Mouse (Mus musculus) heart, embryonic 11.5 days (tissue): ENCODE results near the gene Dgcr2. TPM values are rescaled to one million over a fixed set of nuclear protein-coding genes. Genes with fewer than 3 reads are reported as not detected.
A peak's percentile ranks its signal among the peaks of the same experiment; 100 is the strongest.

Source experiments
- ATAC-seq: fragments of 200-750 bp; cut with Nextera tagmentation; replicated peaks from 2 replicates; pipeline ENCODE4 v1.8.0; 2017; ENCODE audit warnings: moderate library complexity; ENCODE audit not compliant: insufficient number of reproducible peaks, low FRiP score, low TSS enrichment
- H3K27ac ChIP-seq: fragments of 300-500 bp; sonication (generic); 2 replicates; pipeline ENCODE4 v1.5.1; 2014; ENCODE audit warnings: mild to moderate bottlenecking, low read depth, low read length
- H3K27me3 ChIP-seq: fragments of 300-500 bp; sonication (generic); 2 replicates; pipeline ENCODE4 v1.6.1; 2014; ENCODE audit warnings: mild to moderate bottlenecking, low read length, mixed read lengths; ENCODE audit not compliant: control insufficient read depth, insufficient read depth
- H3K36me3 ChIP-seq: fragments of 300-500 bp; sonication (generic); 2 replicates; pipeline ENCODE4 v1.6.1; 2014; ENCODE audit warnings: mild to moderate bottlenecking, low read length, moderate library complexity, mixed read lengths; ENCODE audit not compliant: control insufficient read depth, insufficient read depth
- H3K4me1 ChIP-seq: fragments of 300-500 bp; sonication (generic); 2 replicates; pipeline ENCODE4 v1.6.1; 2014; ENCODE audit warnings: low read length; ENCODE audit not compliant: control insufficient read depth, insufficient read depth
- H3K4me2 ChIP-seq: fragments of 300-500 bp; sonication (generic); 2 replicates; pipeline ENCODE4 v1.6.1; 2014; ENCODE audit warnings: mild to moderate bottlenecking, moderate library complexity
- H3K4me3 ChIP-seq: fragments of 300-500 bp; sonication (generic); 2 replicates; pipeline ENCODE4 v1.5.1; 2014; ENCODE audit warnings: low read depth, low read length
- H3K9ac ChIP-seq: fragments of 300-500 bp; sonication (generic); 2 replicates; pipeline ENCODE4 v1.6.1; 2014; ENCODE audit warnings: mild to moderate bottlenecking, low read depth, low read length, moderate library complexity
- H3K9me3 ChIP-seq: fragments of 300-500 bp; sonication (generic); replicated peaks from 2 replicates; pipeline ENCODE4 v1.6.1; 2016; ENCODE audit warnings: low read length; ENCODE audit not compliant: control insufficient read depth
- WGBS: fragments of 180-500 bp; shearing (Covaris S2); extraction: QIAGEN DNeasy Blood & Tissue Kit; methylation state at CpG from one replicate; pipeline ENCODE4 v1.1.7; 2014; ENCODE audit not compliant: insufficient replicate concordance; 5-methylcytosine and 5-hydroxymethylcytosine counted together
- polyA plus RNA-seq: library from polyadenylated mRNA; unstranded; fragments of >200 nt; fragmentation: Nextera tagmentation; extraction: Ambion mirVana; gene quantifications from 2 replicates; pipeline ENCODE4 v1.2.1, GENCODE M21; 2014

Gene Dgcr2
- polyA plus RNA-seq, 1 experiment from 2014 or later = 44.8 TPM

DNA sequence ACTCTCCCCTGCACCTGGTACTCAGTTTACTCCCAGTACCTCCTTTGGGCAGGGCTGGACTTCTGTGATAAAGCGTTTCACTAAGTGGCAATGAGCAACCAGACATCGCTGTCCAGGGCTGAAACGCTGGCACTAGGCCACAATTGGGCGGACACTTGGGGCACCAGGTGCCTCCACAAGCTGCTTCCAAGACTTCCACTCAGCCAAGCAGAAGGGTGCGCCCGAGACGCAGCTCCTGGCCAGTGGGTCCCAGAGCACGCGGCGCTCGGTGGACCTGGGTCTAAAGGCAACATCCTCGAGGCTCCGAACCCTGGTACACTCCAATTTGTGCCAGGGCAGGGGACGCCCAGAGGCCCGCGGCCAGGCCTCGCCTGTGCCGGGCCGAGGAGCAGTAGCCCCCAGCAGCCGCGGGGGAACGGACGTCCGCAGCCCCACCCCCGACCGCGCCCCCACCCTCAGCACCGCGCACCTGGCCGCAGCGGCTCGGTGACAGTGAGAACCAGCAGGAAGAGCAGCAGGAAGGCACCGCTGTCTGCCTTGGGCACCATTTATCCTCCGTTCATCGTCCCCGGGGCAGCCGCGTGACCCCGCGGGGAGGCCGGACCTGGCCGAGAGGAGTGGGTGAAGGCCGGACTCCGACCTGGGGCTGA lies 7.3 kb downstream of the Dgcr2 start:
- Histone ChIP-seq H3K9me3 (no peaks in the 10 kb centered on the region), H3K4me2 (peak overlapping the region; percentile 84), H3K36me3 (no peaks in the 10 kb centered on the region), H3K9ac (peak overlapping the region; percentile 95), H3K27me3 (no peaks in the 10 kb centered on the region), H3K4me1 (peaks cover 13% of the 10 kb centered on the region), H3K27ac (peak overlapping the region; percentile 89), H3K4me3 (peak overlapping the region; percentile 83)
- ATAC-seq = peak; percentile 65
- WGBS = 0% methylated on average over 44 of the region's 44 CpGs

DNA sequence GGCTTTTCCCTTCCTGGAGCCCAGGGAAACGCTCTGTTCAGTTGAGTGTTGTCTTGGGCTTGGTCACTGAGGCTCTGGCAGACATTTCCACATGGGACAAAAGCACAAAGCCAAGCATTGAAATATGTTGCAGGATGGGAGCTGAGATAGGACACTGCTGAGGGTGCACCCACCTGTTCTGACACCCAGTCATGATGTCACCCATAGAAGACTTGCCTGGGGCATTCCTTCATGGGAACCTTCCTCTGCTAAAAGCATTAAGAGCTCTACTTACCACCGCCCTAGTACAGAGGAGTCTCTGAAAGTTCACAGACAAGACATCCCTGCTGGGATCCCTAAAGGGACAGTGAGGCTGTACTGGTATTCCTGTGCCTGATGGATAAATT lies 8.0 kb downstream of the Dgcr2 start:
- Histone ChIP-seq H3K4me1 (peaks cover 13% of the 10 kb centered on the region), H3K4me2 (peak overlapping the region; percentile 84), H3K27ac (no peak overlapping the region), H3K9ac (peak overlapping the region; percentile 95), H3K9me3 (no peaks in the 10 kb centered on the region), H3K27me3 (no peaks in the 10 kb centered on the region), H3K4me3 (peak overlapping the region; percentile 83), H3K36me3 (no peaks in the 10 kb centered on the region)
- 60% methylated on average over 2 of the region's 2 CpGs for WGBS
- ATAC-seq = no peak

DNA sequence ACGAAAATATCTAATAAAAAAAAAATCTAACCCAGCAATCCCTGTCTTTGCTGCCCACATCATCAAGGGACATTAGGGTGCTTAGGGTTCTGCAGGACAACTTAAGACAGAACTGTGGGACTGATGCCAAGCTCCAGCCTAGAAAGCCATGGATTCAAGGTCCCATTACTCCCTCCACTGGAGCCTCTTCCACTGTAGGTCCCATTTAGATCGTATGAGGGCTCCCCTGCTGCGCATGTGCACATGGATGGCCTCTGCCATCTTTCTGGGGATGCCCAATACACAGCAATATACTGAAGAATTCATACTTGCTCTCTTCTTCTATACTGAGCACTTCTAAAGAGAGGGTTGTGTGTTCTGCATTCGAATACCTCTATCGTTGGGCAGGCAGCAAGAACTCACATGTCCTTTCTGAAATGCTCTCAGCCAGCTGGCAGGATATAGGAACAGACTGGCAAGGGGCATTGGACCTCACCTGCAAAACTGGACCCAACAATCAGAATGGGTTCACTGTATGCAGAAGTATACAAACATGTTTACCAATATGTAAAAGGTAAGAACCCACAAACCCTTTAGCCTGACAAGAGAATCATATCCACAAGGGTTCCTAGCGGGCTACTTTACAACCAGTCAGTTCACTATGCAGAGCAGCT lies 8.5 kb downstream of the Dgcr2 start:
- H3K4me2 ChIP-seq = peak overlapping the region; percentile 84
- H3K9ac ChIP-seq = peak overlapping the region; percentile 95; the same call in 1 of the 2 replicates
- H3K27me3 ChIP-seq = no peaks in the 10 kb centered on the region
- H3K9me3 ChIP-seq = no peaks in the 10 kb centered on the region
- no peaks in the 10 kb centered on the region for H3K36me3 ChIP-seq
- ATAC-seq = no peak
- peak overlapping the region; percentile 83 for H3K4me3 ChIP-seq
- WGBS = 83% methylated on average over 6 of the region's 6 CpGs
- H3K27ac ChIP-seq = no peak overlapping the region
- peaks cover 13% of the 10 kb centered on the region for H3K4me1 ChIP-seq

DNA sequence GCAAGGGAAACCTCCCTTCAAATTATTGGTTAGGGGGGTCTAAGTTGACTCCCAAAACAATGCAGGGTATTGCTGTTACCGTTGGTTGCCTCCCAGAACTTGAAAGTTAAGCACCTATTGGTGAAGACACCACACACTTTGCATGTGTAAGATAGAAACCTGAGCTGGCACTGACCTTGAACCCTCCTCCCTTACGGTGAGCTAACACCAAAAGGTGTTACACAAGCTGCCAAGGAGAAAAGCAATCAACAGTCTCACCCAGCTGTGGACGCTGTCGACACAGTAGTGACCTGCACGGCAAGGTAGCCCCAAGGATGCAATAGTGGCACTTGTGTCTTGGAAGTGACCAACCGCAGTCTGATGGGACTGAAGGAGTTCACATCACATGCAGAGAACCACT lies 14.2 kb downstream of the Dgcr2 start:
- Histone ChIP-seq H3K4me2 (no peak overlapping the region), H3K4me1 (peaks cover 7% of the 10 kb centered on the region; the same call in 1 of the 2 replicates), H3K27me3 (no peaks in the 10 kb centered on the region), H3K9ac (no peak overlapping the region), H3K36me3 (0 out of 2 replicates have a peak, but pooled peaks cover 2% of the 10 kb centered on the region), H3K4me3 (no peak overlapping the region), H3K27ac (no peak overlapping the region), H3K9me3 (no peaks in the 10 kb centered on the region)
- no peak for ATAC-seq
- WGBS = 54% methylated on average over 6 of the region's 6 CpGs

DNA sequence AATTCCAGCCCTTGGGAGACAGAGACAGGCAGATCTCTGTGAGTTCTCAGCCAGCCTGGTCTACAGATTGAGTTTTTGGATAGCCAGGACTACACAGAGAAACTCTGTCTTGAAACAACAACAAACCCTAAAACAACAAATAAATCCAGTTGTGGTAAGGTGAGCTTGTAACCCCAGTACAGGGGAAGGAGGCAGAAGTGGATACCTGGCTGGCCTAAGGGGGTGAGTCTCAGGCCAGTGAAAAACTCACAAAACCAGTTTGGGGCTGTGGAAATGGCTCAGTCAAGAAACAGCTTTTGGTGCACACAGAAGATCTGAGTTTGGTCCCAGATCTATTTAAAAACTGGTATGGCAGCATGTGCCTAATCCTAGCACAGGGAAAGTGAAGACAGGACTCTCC lies 16.2 kb downstream of the Dgcr2 start:
- ATAC-seq = no peak
- no peak overlapping the region for H3K9ac ChIP-seq

DNA sequence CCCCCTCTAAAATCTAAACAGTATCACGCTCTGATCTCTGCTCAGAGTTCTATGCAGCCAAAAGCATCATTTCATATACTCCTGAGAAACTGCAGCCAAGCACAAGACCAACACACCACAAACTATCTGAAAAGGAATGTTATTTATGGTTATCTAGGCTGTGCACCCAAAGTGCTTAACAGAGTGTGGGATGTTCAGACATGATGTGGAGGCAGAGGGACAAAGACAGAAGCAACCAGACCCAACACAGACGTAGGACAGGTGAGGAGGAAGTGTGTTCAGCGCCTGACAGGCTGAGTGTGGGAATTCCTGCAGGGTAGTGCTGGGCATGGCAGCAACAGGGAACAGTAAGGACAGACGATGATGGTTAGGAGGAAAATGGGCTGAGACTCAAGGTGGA lies 18.8 kb downstream of the Dgcr2 start:
- Histone ChIP-seq H3K36me3 (0 out of 2 replicates have a peak, but pooled peaks cover 2% of the 10 kb centered on the region), H3K27me3 (no peaks in the 10 kb centered on the region), H3K4me3 (no peak overlapping the region), H3K27ac (no peak overlapping the region), H3K9me3 (no peaks in the 10 kb centered on the region), H3K4me2 (no peak overlapping the region), H3K9ac (no peak overlapping the region), H3K4me1 (peaks cover 14% of the 10 kb centered on the region)
- 83% methylated on average over 4 of the region's 4 CpGs for WGBS
- ATAC-seq = no peak

More for the DNA sequence above, 16.2 kb downstream of the Dgcr2 start:
- H3K4me1 ChIP-seq = peaks cover 7% of the 10 kb centered on the region; the same call in 1 of the 2 replicates
- no peaks in the 10 kb centered on the region for H3K27me3 ChIP-seq
- H3K36me3 ChIP-seq = 0 out of 2 replicates have a peak, but pooled peaks cover 2% of the 10 kb centered on the region
- no peak overlapping the region for H3K27ac ChIP-seq
- H3K4me2 ChIP-seq = no peak overlapping the region
- H3K4me3 ChIP-seq = no peak overlapping the region
- H3K9me3 ChIP-seq = no peaks in the 10 kb centered on the region

DNA sequence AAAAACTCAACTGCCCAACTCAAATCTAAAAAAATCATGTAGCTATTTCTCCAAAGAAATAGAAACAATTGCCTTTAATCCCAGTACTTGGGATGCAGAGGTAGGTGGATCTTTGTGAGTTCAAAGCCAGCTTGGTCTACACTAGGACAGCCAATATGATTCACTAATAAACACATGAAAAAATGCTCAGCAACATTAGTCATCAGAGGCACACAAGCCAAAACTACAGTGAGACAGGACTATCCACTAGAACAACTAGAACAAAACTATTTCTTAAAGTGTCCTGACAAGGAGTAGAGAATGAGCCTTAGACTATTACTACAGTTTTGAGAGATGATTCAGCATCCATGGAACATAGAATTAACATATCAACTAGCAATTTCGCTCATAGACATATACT lies 22.3 kb downstream of the Dgcr2 start:
- no peaks in the 10 kb centered on the region for H3K9me3 ChIP-seq
- H3K4me2 ChIP-seq = no peak overlapping the region
- 85% methylated on average over 1 of the region's 1 CpGs for WGBS
- no peaks in the 10 kb centered on the region for H3K27me3 ChIP-seq
- H3K27ac ChIP-seq = no peak overlapping the region
- no peak for ATAC-seq
- H3K36me3 ChIP-seq = no peaks in the 10 kb centered on the region
- peaks cover 39% of the 10 kb centered on the region for H3K4me1 ChIP-seq
- no peak overlapping the region for H3K4me3 ChIP-seq
- H3K9ac ChIP-seq = no peak overlapping the region

DNA sequence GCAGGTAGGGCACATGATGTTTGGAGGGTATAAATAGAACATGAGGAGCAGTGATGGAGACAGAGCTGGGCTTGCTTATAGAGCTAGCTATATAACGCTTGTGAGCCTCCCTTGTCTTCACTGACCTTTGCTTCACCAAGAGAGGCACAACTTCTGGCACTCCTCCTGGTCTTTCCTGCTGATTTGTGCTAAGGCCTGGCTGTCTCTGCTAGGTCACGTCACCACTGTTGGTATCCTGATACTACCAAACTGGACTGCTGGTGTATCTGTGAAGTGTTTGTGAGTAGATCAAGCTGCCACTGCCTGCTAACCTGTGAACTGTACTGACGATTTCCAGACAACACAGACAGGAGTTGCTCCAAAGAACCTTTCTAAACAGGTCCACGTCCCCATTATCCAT lies 23.2 kb downstream of the Dgcr2 start:
- Histone ChIP-seq H3K4me2 (no peak overlapping the region), H3K4me1 (peaks cover 39% of the 10 kb centered on the region), H3K9ac (no peak overlapping the region), H3K27me3 (no peaks in the 10 kb centered on the region), H3K36me3 (0 out of 2 replicates have a peak, but pooled peaks cover under 1% of the 10 kb centered on the region), H3K9me3 (no peaks in the 10 kb centered on the region), H3K27ac (peak overlapping the region; percentile 51), H3K4me3 (no peak overlapping the region)
- ATAC-seq = no peak
- WGBS = 36% methylated on average over 4 of the region's 4 CpGs
